Mouse (Mus musculus) lung, adult 2 months (tissue): Measurements from ENCODE around the gene Ankrd17.

Experiments
- CTCF ChIP-seq: fragments of 200-500 bp; IDR thresholded peaks from 2 replicates; pipeline ENCODE4 v1.5.1; 2011; ENCODE audit warnings: mild to moderate bottlenecking, low read length, control low read depth; ENCODE audit not compliant: insufficient read depth
- POLR2A ChIP-seq: fragments of 200-500 bp; IDR thresholded peaks from 2 replicates; pipeline ENCODE4 v1.6.1; 2011; ENCODE audit warnings: low read depth, mild to moderate bottlenecking, control low read depth, low read length, borderline replicate concordance; ENCODE audit errors: extremely low read depth

DNA sequence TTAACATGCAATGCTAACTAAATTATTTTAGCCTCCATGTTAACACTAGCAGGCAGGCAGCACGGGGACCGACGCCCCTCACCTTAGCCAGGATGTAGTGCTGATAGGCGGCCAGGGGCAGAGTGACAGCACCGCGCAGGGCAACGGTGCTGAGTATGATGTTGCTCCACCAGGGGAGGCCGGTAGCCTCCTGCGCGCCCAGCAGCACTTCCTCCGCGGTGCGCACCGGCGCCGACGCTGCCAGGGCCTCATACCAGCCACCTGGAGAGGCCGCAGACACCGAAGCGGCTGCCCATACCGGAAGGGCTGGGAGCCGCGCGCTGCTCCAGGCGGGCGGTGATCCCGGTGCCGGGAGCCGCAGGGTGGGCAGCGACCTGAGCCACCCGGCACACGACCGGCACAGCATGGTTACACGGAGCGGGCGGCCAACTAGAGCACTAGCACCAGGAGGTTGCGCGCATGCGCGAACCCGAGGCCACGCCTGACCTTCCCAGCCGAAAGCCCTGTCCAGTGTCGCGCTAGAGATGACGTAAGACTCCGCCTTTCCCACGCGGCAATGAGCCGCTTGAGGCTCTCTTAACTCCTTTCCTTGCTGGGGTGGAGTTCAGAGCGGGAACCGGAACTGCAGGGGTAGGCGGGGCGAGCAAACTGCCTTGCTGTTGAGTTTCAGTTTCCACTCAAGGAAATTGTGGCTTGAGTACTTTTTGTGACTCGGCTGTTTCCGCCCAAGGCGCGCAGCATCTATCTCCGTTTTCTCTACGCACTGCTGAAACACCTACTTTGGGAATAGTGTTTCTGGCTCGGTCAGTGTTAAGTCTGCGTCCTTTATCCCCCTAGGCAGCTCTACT, 142.6 kb downstream of the Ankrd17 start, which contains the start of gene Cox18:
- TF ChIP-seq POLR2A (peak; percentile 63; the same call in 1 of the 2 replicates), CTCF (peak; percentile 1; the same call in 1 of the 2 replicates)
